Mouse (Mus musculus): ENCODE data around the gene Flna. TPM values are rescaled to one million over a fixed set of nuclear protein-coding genes. Genes with fewer than 3 reads are reported as not detected.
"Not testable (repeated sequence)": the region's sequence is repeated elsewhere in the genome, so short reads cannot be mapped to it uniquely, and the experiment has no call there.

Gene Flna
- polyA plus RNA-seq, 1 experiment from 2014 or later, result 155 TPM

GRCm38 (mm10) chrX:74243807-74244206 lies 5.8 kb downstream of the Flna start:
- no peaks in the 10 kb centered on the region for H3K27me3 ChIP-seq (replicated peaks; ENCODE audit: control insufficient read depth, insufficient read depth, low read length)
- no peak overlapping the region for H3K27ac ChIP-seq (ENCODE audit: low read depth, low read length)
- H3K4me2 ChIP-seq (replicated peaks; ENCODE audit: low read depth), result peak overlapping the region; percentile 72
- no peaks in the 10 kb centered on the region for H3K4me1 ChIP-seq (replicated peaks; ENCODE audit: control insufficient read depth, insufficient read depth, low read length)
- no peak for TF ChIP-seq CTCF (IDR thresholded peaks at IDR 0.05; ENCODE audit: low read depth)
- H3K36me3 ChIP-seq (ENCODE audit: control insufficient read depth, insufficient read depth), result peaks cover 6% of the 10 kb centered on the region; the same call in 1 of the 2 replicates
- no peak for ATAC-seq
- WGBS, result 52% methylated on average over 3 of the region's 3 CpGs
- H3K9ac ChIP-seq (ENCODE audit: low read depth, low read length), result 0 out of 2 replicates have a peak overlapping the region, but pooled peaks have one; percentile 7
- H3K9me3 ChIP-seq (ENCODE audit: control insufficient read depth), result no peaks in the 10 kb centered on the region
- peak overlapping the region; percentile 45 for H3K4me3 ChIP-seq (ENCODE audit: low read depth, low read length)

- H3K4me2 ChIP-seq (replicated peaks; ENCODE audit: low read depth), result peak overlapping the region; percentile 72
- no peaks in the 10 kb centered on the region for H3K27me3 ChIP-seq (replicated peaks; ENCODE audit: control insufficient read depth, insufficient read depth, low read length)
- peaks cover 10% of the 10 kb centered on the region; the same call in 1 of the 2 replicates for H3K36me3 ChIP-seq (ENCODE audit: control insufficient read depth, insufficient read depth)
- H3K9me3 ChIP-seq (ENCODE audit: control insufficient read depth), result no peaks in the 10 kb centered on the region
- peak overlapping the region; percentile 45; the same call in 1 of the 2 replicates for H3K4me3 ChIP-seq (ENCODE audit: low read depth, low read length)
- H3K4me1 ChIP-seq (replicated peaks; ENCODE audit: control insufficient read depth, insufficient read depth, low read length), result no peaks in the 10 kb centered on the region
- no peak for TF ChIP-seq CTCF (IDR thresholded peaks at IDR 0.05; ENCODE audit: low read depth)
- no peak for ATAC-seq
- H3K9ac ChIP-seq (ENCODE audit: low read depth, low read length), result no peak overlapping the region
- 84% methylated on average over 2 of the region's 2 CpGs for WGBS
- H3K27ac ChIP-seq (ENCODE audit: low read depth, low read length), result no peak overlapping the region
Observed at GRCm38 (mm10) chrX:74243396-74243795, 6.2 kb downstream of the Flna start.

- H3K9me3 ChIP-seq (ENCODE audit: control insufficient read depth), result no peaks in the 10 kb centered on the region
- no peak for TF ChIP-seq CTCF (IDR thresholded peaks at IDR 0.05; ENCODE audit: low read depth)
- 88% methylated on average over 4 of the region's 4 CpGs for WGBS
Observed at GRCm38 (mm10) chrX:74240332-74240731, 9.3 kb downstream of the Flna start.

DNA sequence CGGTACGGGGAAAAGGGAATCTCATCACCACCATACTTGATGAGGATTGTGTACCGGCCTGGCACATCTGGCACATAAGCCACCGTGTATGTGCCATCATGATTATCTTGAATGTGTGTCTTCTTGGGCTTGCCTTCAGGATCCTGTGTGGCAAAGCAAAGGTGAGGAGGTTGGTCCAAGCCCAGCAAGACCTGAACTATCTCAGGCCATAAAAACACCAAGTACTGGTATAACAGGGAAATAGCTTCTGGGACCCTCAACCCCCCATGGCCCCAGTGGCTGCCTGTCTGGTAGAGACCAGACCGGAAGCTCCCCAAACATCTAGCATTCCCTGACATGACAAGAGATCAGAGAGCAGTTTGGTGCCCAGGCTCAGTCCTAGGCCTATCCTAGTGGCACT lies 16.4 kb downstream of the Flna start:
- Histone ChIP-seq H3K9ac (ENCODE audit: low read depth, low read length) (no peak overlapping the region), H3K36me3 (ENCODE audit: control insufficient read depth, insufficient read depth) (peaks cover 23% of the 10 kb centered on the region; the same call in 1 of the 2 replicates), H3K4me3 (ENCODE audit: low read depth, low read length) (no peak overlapping the region), H3K4me1 (replicated peaks; ENCODE audit: control insufficient read depth, insufficient read depth, low read length) (no peaks in the 10 kb centered on the region), H3K27ac (ENCODE audit: low read depth, low read length) (no peak overlapping the region), H3K9me3 (ENCODE audit: control insufficient read depth) (no peaks in the 10 kb centered on the region), H3K27me3 (replicated peaks; ENCODE audit: control insufficient read depth, insufficient read depth, low read length) (no peaks in the 10 kb centered on the region), H3K4me2 (replicated peaks; ENCODE audit: low read depth) (no peak overlapping the region)
- TF ChIP-seq CTCF (IDR thresholded peaks at IDR 0.05; ENCODE audit: low read depth), result no peak
- WGBS, result 90% methylated on average over 5 of the region's 5 CpGs
- no peak for ATAC-seq

More at GRCm38 (mm10) chrX:74240332-74240731, 9.3 kb downstream of the Flna start:
- peaks cover 24% of the 10 kb centered on the region; the same call in 1 of the 2 replicates for H3K36me3 ChIP-seq (ENCODE audit: control insufficient read depth, insufficient read depth)
- no peaks in the 10 kb centered on the region for H3K27me3 ChIP-seq (replicated peaks; ENCODE audit: control insufficient read depth, insufficient read depth, low read length)
- ATAC-seq, result no peak
- no peak overlapping the region for H3K4me2 ChIP-seq (replicated peaks; ENCODE audit: low read depth)
- no peak overlapping the region for H3K9ac ChIP-seq (ENCODE audit: low read depth, low read length)
- no peaks in the 10 kb centered on the region for H3K4me1 ChIP-seq (replicated peaks; ENCODE audit: control insufficient read depth, insufficient read depth, low read length)
- H3K4me3 ChIP-seq (ENCODE audit: low read depth, low read length), result no peak overlapping the region
- H3K27ac ChIP-seq (ENCODE audit: low read depth, low read length), result no peak overlapping the region

GRCm38 (mm10) chrX:74230038-74230437 lies 19.6 kb downstream of the Flna start:
- Histone ChIP-seq H3K4me1 (replicated peaks; ENCODE audit: control insufficient read depth, insufficient read depth, low read length) (no peaks in the 10 kb centered on the region), H3K36me3 (ENCODE audit: control insufficient read depth, insufficient read depth) (peaks cover 7% of the 10 kb centered on the region; the same call in 1 of the 2 replicates), H3K4me2 (replicated peaks; ENCODE audit: low read depth) (no peak overlapping the region), H3K27me3 (replicated peaks; ENCODE audit: control insufficient read depth, insufficient read depth, low read length) (no peaks in the 10 kb centered on the region), H3K9me3 (ENCODE audit: control insufficient read depth) (no peaks in the 10 kb centered on the region), H3K27ac (ENCODE audit: low read depth, low read length) (no peak overlapping the region), H3K4me3 (ENCODE audit: low read depth, low read length) (no peak overlapping the region), H3K9ac (ENCODE audit: low read depth, low read length) (no peak overlapping the region)
- ATAC-seq, result no peak
- 43% methylated on average over 1 of the region's 1 CpGs for WGBS
- no peak for TF ChIP-seq CTCF (IDR thresholded peaks at IDR 0.05; ENCODE audit: low read depth)

DNA sequence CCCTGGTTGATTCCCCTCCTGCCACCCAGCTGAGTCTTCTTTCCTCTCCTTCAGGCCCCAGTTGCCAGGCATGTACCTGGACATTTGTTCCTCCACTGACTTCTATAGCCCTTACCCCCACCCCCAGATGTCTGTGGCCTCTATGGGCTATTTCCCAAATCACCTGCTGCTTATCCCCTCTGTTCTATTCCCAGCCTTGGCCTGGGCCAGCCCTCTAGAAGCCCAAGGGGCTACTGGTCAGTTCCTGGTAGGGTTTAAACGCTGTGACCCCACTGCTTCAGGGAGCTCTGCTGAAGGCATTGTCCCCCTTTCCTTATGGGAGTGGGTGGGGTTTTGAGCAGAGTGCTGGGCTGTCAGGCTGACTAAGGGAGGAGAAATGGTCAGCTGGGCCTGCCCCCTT lies 29.5 kb downstream of the Flna start:
- not testable (repeated sequence) for H3K4me1 ChIP-seq (replicated peaks; ENCODE audit: control insufficient read depth, insufficient read depth, low read length); H3K9ac ChIP-seq (ENCODE audit: low read depth, low read length); H3K9me3 ChIP-seq (ENCODE audit: control insufficient read depth); H3K36me3 ChIP-seq (ENCODE audit: control insufficient read depth, insufficient read depth); ATAC-seq; H3K27ac ChIP-seq (ENCODE audit: low read depth, low read length); H3K27me3 ChIP-seq (replicated peaks; ENCODE audit: control insufficient read depth, insufficient read depth, low read length); H3K4me2 ChIP-seq (replicated peaks; ENCODE audit: low read depth); H3K4me3 ChIP-seq (ENCODE audit: low read depth, low read length)
- 50% methylated on average over 1 of the region's 1 CpGs for WGBS

GRCm38 (mm10) chrX:74219449-74219848 lies 30.2 kb downstream of the Flna start:
- ATAC-seq, result no peak
- Histone ChIP-seq H3K27me3 (replicated peaks; ENCODE audit: control insufficient read depth, insufficient read depth, low read length) (no peaks in the 10 kb centered on the region), H3K9ac (ENCODE audit: low read depth, low read length) (no peak overlapping the region), H3K4me2 (replicated peaks; ENCODE audit: low read depth) (no peak overlapping the region), H3K27ac (ENCODE audit: low read depth, low read length) (no peak overlapping the region), H3K4me3 (ENCODE audit: low read depth, low read length) (no peak overlapping the region), H3K4me1 (replicated peaks; ENCODE audit: control insufficient read depth, insufficient read depth, low read length) (no peaks in the 10 kb centered on the region), H3K36me3 (ENCODE audit: control insufficient read depth, insufficient read depth) (peaks cover 7% of the 10 kb centered on the region; the same call in 1 of the 2 replicates), H3K9me3 (ENCODE audit: control insufficient read depth) (no peaks in the 10 kb centered on the region)
- WGBS, result 49% methylated on average over 13 of the region's 13 CpGs
- no peak for TF ChIP-seq CTCF (IDR thresholded peaks at IDR 0.05; ENCODE audit: low read depth)
